Mouse (Mus musculus) kidney, adult 2 months (tissue): Measurements from ENCODE around the gene Bcat1. TPM values are rescaled to one million over a fixed set of nuclear protein-coding genes. Genes with fewer than 3 reads are reported as not detected.
A peak's percentile ranks its signal among the peaks of the same experiment; 100 is the strongest.

Experiments used
- DNase-seq: peaks from one replicate; pipeline ENCODE4 v3.0.0; 2021
- H3K27ac ChIP-seq: fragments of 200-500 bp; 2 replicates; pipeline ENCODE4 v1.5.1; 2012; ENCODE audit warnings: low read depth, low read length, control low read depth, inconsistent platforms; ENCODE audit not compliant: insufficient read depth
- H3K27me3 ChIP-seq: fragments of 200-500 bp; replicated peaks from 2 replicates; pipeline ENCODE4 v1.6.1; 2012; ENCODE audit warnings: mild to moderate bottlenecking, moderate library complexity, low read length, inconsistent platforms; ENCODE audit not compliant: control insufficient read depth, insufficient read depth
- H3K36me3 ChIP-seq: fragments of 200-500 bp; 2 replicates; pipeline ENCODE4 v1.6.1; 2012; ENCODE audit warnings: mild to moderate bottlenecking, moderate library complexity, low read length, inconsistent platforms; ENCODE audit not compliant: control insufficient read depth, insufficient read depth
- H3K4me1 ChIP-seq: fragments of 200-500 bp; 2 replicates; pipeline ENCODE4 v1.6.1; 2011; ENCODE audit warnings: low read length; ENCODE audit not compliant: control insufficient read depth, insufficient read depth
- H3K4me3 ChIP-seq: fragments of 200-500 bp; 2 replicates; pipeline ENCODE4 v1.5.1; 2011; ENCODE audit warnings: mild to moderate bottlenecking, low read depth, low read length, control low read depth; ENCODE audit not compliant: insufficient read depth
- CTCF ChIP-seq: fragments of 200-500 bp; conservative IDR thresholded peaks from 2 replicates; pipeline ENCODE4 v1.5.1; 2011; ENCODE audit warnings: low read depth, mild to moderate bottlenecking, control low read depth, low read length, moderate library complexity, mixed read lengths; ENCODE audit not compliant: insufficient read depth, insufficient read length
- POLR2A ChIP-seq: fragments of 200-500 bp; IDR thresholded peaks from one replicate; pipeline ENCODE4 v1.6.1; 2011; ENCODE audit warnings: low read depth, low read length, control low read depth
- WGBS: fragments of 180-500 bp; shearing (Covaris S2); methylation state at CpG from one replicate; pipeline ENCODE4 v1.1.7; 2018; 5-methylcytosine and 5-hydroxymethylcytosine counted together
- polyA plus RNA-seq: library from polyadenylated mRNA; depleted of rRNA; stranded (reverse); fragments of >200 nt; gene quantifications from 2 replicates; pipeline ENCODE4 v1.2.3, GENCODE M21; 2012; rRNA removed

The Bcat1 gene
- polyA plus RNA-seq, 1 experiment: 10.2 TPM

DNA sequence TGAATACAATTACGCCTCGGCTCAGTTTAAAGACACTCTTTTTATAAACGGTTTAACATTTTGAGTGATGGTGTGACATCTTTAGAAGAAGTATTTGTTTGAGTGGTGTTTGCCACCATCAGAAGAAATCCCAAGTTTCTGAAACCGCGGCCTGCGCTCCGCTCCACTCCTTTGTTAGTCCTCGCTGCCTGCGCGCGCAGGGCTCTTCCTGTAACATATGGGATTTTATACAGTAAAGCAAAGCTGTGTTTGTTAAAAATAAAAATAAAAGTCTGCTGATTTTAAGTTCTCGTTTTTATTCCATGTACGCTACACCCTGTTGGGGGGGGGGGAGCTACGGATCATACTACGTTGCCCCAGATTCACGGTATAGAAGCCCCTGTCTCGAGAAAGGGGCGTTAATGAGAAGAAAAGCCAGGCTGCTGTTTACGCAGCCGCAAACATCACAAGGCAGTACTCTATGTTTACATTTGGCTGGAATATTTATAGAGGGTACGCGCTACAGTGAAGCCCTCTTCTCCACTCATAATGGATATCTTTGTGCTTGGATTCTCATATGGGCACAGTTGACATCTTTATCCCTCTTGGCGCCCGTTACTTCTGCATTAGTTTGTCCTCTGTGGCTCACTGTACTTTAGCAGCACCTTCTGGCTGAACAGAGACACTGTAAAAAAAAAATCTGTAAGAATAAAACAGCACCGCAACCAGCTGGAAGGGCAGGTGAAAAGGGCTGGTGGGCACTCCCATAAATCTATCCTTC is 114.6 kb downstream of the Bcat1 start:
- no peak for DNase-seq
- Histone ChIP-seq H3K4me3 (no peak overlapping the region), H3K4me1 (no peaks in the 10 kb centered on the region), H3K27ac (no peak overlapping the region), H3K27me3 (no peaks in the 10 kb centered on the region), H3K36me3 (no peaks in the 10 kb centered on the region)
- TF ChIP-seq CTCF (0 out of 2 replicates have a peak, but pooled peaks have one; percentile 6), POLR2A (no peak)
- 72% methylated on average over 25 of the region's 25 CpGs for WGBS

DNA sequence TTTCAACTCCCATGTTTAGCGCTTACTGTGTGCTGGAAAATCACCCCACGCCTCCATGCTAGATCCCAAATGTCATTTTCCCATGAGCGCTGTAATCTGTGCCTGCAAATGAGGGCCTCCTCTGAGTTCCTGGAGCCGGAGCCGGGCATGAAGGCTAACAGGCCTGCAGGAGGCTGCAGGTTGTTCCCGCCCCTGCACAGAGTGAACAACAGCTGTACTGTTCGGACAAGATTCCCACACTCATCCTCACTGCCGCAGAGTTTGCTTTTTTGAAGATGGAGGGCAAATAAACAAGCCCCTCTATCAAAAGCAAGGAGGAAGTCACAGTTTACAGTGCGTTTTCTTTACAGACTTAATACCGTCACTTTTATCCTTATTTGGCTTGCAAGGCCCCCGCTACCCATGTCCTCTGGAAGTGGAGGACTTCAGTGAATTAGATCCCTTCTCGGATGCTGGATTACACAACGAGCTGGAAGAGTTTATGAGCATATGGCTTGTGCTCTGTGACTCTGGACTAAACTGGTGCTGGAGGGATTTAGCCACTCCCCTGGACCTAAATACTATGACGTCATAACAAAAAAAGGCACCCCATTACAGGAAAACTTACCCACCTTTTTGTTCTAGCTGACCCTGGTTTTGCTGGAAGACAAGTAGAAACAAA is 120.0 kb downstream of the Bcat1 start:
- no peak overlapping the region for H3K4me3 ChIP-seq
- no peaks in the 10 kb centered on the region for H3K36me3 ChIP-seq
- WGBS: 76% methylated on average over 14 of the region's 14 CpGs
- no peak overlapping the region for H3K27ac ChIP-seq
- no peak for TF ChIP-seq POLR2A
- TF ChIP-seq CTCF: no peak
- H3K4me1 ChIP-seq: no peaks in the 10 kb centered on the region
- no peaks in the 10 kb centered on the region for H3K27me3 ChIP-seq
- no peak for DNase-seq

DNA sequence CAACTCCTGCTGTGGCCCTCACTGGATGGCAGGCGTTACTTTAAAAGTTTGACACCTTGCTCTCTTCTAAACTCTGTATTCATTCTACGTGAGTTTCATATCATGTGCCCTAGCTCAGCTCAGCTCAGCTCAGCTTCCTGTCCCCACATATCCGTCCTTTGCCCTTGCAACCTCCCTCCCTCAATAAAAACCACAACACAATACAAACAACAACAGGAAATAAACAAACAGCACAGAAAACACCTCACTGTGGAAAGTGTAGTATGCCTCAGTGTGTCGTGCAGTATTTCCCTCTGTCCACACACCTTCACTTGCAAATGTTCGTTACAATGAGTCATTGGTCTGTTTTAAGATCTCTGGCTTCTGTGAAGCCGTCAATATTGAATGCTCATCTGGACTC is 123.1 kb downstream of the Bcat1 start:
- Histone ChIP-seq H3K36me3 (no peaks in the 10 kb centered on the region), H3K27me3 (no peaks in the 10 kb centered on the region), H3K4me3 (no peak overlapping the region), H3K4me1 (no peaks in the 10 kb centered on the region), H3K27ac (no peak overlapping the region)
- WGBS: 84% methylated on average over 6 of the region's 6 CpGs
- TF ChIP-seq CTCF (no peak), POLR2A (no peak)
- DNase-seq: no peak

DNA sequence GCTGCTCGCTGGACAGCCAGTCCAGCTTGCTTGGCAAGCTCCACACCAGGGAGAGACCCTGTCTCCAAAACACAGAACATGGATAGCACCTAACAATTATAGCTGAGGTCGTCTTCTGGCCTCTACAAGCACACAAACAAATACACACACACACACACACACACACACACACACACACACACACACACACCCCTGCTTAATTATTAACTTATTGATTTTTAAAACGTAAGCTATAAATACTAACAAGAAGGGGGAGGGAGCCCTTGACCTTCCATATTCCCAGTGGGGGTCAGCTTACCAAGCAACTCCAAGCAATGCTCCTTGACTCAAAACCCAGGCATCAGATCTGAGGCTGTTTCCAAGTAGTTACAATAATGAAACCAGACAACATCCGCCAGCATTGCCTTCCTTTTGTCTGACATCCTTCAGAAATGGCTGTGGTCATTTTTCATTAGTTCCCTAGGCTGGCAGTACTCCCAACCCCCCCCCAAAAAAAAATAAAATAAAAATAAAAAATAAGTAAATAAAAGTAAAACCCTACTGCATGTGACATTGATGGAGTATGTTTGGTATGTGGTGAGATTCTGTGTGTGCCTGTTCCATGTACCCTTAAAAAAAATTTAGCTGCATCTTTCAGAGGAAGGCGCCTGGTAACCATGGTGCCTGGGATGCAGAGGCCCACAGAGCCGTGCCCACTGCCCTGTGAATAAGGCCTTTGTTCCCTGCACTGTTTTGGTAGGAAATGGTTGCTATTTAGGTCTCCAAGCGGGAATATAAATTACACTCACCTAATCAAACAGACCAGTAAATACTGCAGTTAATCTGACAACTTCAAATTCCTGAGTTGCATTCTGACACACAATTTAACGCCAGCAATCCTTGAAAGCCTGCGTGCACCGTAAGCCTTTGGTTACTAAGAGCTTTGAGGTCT is 131.3 kb downstream of the Bcat1 start:
- DNase-seq: no peak
- Histone ChIP-seq H3K27ac (no peak overlapping the region), H3K4me3 (no peak overlapping the region), H3K36me3 (no peaks in the 10 kb centered on the region), H3K4me1 (no peaks in the 10 kb centered on the region), H3K27me3 (no peaks in the 10 kb centered on the region)
- 47% methylated on average over 10 of the region's 10 CpGs for WGBS
- TF ChIP-seq POLR2A (no peak), CTCF (no peak)

Other genes starting within 250 kb of the Bcat1 start
- gene Lrmp, start 39.5 kb upstream of the Bcat1 start, polyA plus RNA-seq: 2.8 and 6.4 TPM in 2 replicates
- gene Casc1, start 134.8 kb upstream of the Bcat1 start, polyA plus RNA-seq: 0.50 and 0.57 TPM in 2 replicates
- gene Etfrf1, start 134.9 kb upstream of the Bcat1 start, polyA plus RNA-seq: 19.4 and 32.6 TPM in 2 replicates
- gene Kras, start 174.1 kb upstream of the Bcat1 start, polyA plus RNA-seq: 13.1 and 14.3 TPM in 2 replicates